Mouse (Mus musculus) liver, embryonic 14.5 days (tissue): ENCODE data around the gene Myl9. TPM values are rescaled to one million over a fixed set of nuclear protein-coding genes. Genes with fewer than 3 reads are reported as not detected.
"Not testable (repeated sequence)": the region's sequence is repeated elsewhere in the genome, so short reads cannot be mapped to it uniquely, and the experiment has no call there.

Experiments used
- ATAC-seq: fragments of 200-750 bp; cut with Nextera tagmentation; 2 replicates; pipeline ENCODE4 v1.8.0; 2017; ENCODE audit warnings: moderate number of reproducible peaks, mild to moderate bottlenecking, moderate library complexity; ENCODE audit not compliant: insufficient read depth
- DNase-seq, 3 experiments: peaks; one replicate each; pipeline ENCODE4 v3.0.0-alpha.2; 2012 to 2013; ENCODE audit warnings: low read depth in 3 of 3, low spot score in 3 of 3
- H3K27ac ChIP-seq: fragments of 300-500 bp; sonication (generic); 2 replicates; pipeline ENCODE4 v1.5.1; 2014; ENCODE audit warnings: moderate library complexity, mild to moderate bottlenecking, control low read depth, inconsistent platforms
- H3K27me3 ChIP-seq: fragments of 300-500 bp; sonication (generic); 2 replicates; pipeline ENCODE4 v1.6.1; 2014; ENCODE audit warnings: mild to moderate bottlenecking, low read length, moderate library complexity; ENCODE audit not compliant: control insufficient read depth, insufficient read depth
- H3K36me3 ChIP-seq: fragments of 300-500 bp; sonication (generic); replicated peaks from 2 replicates; pipeline ENCODE4 v1.6.1; 2014; ENCODE audit warnings: low read depth; ENCODE audit not compliant: control insufficient read depth, insufficient read depth
- H3K4me1 ChIP-seq, 2 experiments: fragments of 200-500 bp in 1 of 2; fragments of 300-500 bp in 1 of 2; sonication (generic) in 1 of 2; replicated peaks; 2 replicates each; pipeline ENCODE4 v1.6.1; 2012 to 2014; ENCODE audit warnings: antibody characterized with exemption in 1 of 2, inconsistent platforms in 1 of 2, low read length in 1 of 2; ENCODE audit not compliant: control insufficient read depth in 2 of 2, insufficient read depth in 2 of 2
- H3K4me2 ChIP-seq: fragments of 300-500 bp; sonication (generic); 2 replicates; pipeline ENCODE4 v1.6.1; 2014; ENCODE audit warnings: low read depth, mild to moderate bottlenecking, control low read depth, moderate library complexity
- H3K4me3 ChIP-seq, 2 experiments: fragments of 200-500 bp in 1 of 2; fragments of 300-500 bp in 1 of 2; sonication (generic) in 1 of 2; 2 replicates each; pipeline ENCODE4 v1.5.1; 2012 to 2014; ENCODE audit warnings: low read depth in 2 of 2, low read length in 2 of 2, mild to moderate bottlenecking in 2 of 2, control low read depth in 1 of 2, inconsistent platforms in 1 of 2, moderate library complexity in 1 of 2; ENCODE audit not compliant: insufficient read depth in 1 of 2
- H3K9ac ChIP-seq: fragments of 300-500 bp; sonication (generic); replicated peaks from 2 replicates; pipeline ENCODE4 v1.6.1; 2014; ENCODE audit warnings: mild to moderate bottlenecking, control low read depth, moderate library complexity
- H3K9me3 ChIP-seq: fragments of 300-500 bp; sonication (generic); 2 replicates; pipeline ENCODE4 v1.6.1; 2016; ENCODE audit warnings: low read length, mixed read lengths; ENCODE audit not compliant: control insufficient read depth
- CTCF ChIP-seq: IDR thresholded peaks from 2 replicates; pipeline ENCODE4 v1.5.1; 2016; ENCODE audit warnings: antibody characterized with exemption, low read depth, control low read depth
- EP300 ChIP-seq: IDR thresholded peaks from 2 replicates; pipeline ENCODE4 v1.6.1; 2016; ENCODE audit warnings: antibody characterized with exemption, low read depth
- WGBS: fragments of 180-500 bp; shearing (Covaris S2); extraction: QIAGEN DNeasy Blood & Tissue Kit; methylation state at CpG from one replicate; pipeline ENCODE4 v1.1.7; 2014; ENCODE audit not compliant: insufficient replicate concordance; 5-methylcytosine and 5-hydroxymethylcytosine counted together
- polyA plus RNA-seq, 2 experiments: library from polyadenylated mRNA; depleted of rRNA in 1 of 2; stranded (reverse) in 1 of 2; unstranded in 1 of 2; fragments of >200 nt; fragmentation: Nextera tagmentation in 1 of 2; extraction: Ambion mirVana in 1 of 2; gene quantifications; 2 replicates each; pipeline versions ENCODE4 v1.2.1 to v1.2.3; 2012 to 2014

The Myl9 gene
- polyA plus RNA-seq, 2 experiments: 25.2 to 44.4 TPM

GRCm38 (mm10) chr2:156787090-156787775 is 12.0 kb downstream of the Myl9 start:
- 73% methylated on average over 5 of the region's 5 CpGs for WGBS
- TF ChIP-seq CTCF: no peak
- no peak for TF ChIP-seq EP300
- no peak for DNase-seq

DNA sequence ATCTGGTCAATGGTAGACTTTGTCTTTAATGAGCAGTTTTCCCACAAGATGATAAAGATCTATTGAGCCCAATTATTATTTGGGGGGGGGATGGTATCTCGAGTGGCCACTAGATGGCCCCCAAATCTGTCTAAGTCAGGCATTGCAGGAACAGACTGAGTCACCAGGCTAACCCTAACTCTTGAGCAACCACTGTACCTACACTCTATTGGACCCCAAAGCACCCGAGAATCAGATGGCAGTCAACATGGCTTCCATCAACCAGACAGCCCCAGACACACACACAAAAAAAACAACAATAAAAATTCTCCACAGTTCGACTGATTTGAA is 12.5 kb downstream of the Myl9 start:
- WGBS: 21% methylated on average over 3 of the region's 3 CpGs
- no peak for DNase-seq

More at GRCm38 (mm10) chr2:156787090-156787775, 12.0 kb downstream of the Myl9 start:
- Histone ChIP-seq H3K4me3 (no peak overlapping the region), H3K9me3 (no peaks in the 10 kb centered on the region), H3K4me2 (no peak overlapping the region), H3K9ac (no peak overlapping the region), H3K36me3 (no peaks in the 10 kb centered on the region), H3K27me3 (no peaks in the 10 kb centered on the region), H3K27ac (no peak overlapping the region), H3K4me1 (peaks cover 18 to 29% of the 10 kb centered on the region in 2 experiments)
- no peak for ATAC-seq

GRCm38 (mm10) chr2:156788836-156789235 is 13.6 kb downstream of the Myl9 start:
- no peak overlapping the region for H3K9ac ChIP-seq
- no peak overlapping the region for H3K4me3 ChIP-seq
- TF ChIP-seq CTCF (no peak), EP300 (no peak)
- ATAC-seq: no peak
- no peak overlapping the region for H3K27ac ChIP-seq
- DNase-seq: no peak
- H3K4me1 ChIP-seq: peaks cover 2 to 13% of the 10 kb centered on the region in 2 experiments
- no peak overlapping the region for H3K4me2 ChIP-seq
- H3K36me3 ChIP-seq: no peaks in the 10 kb centered on the region
- 61% methylated on average over 1 of the region's 1 CpGs for WGBS
- no peaks in the 10 kb centered on the region for H3K9me3 ChIP-seq
- no peaks in the 10 kb centered on the region for H3K27me3 ChIP-seq

More for the DNA sequence above, 12.5 kb downstream of the Myl9 start:
- TF ChIP-seq CTCF (peak; percentile 43), EP300 (no peak)
- H3K4me1 ChIP-seq: peaks cover 13 to 24% of the 10 kb centered on the region in 2 experiments
- no peak overlapping the region for H3K4me3 ChIP-seq
- H3K4me2 ChIP-seq: no peak overlapping the region
- no peak for ATAC-seq
- no peak overlapping the region for H3K27ac ChIP-seq
- no peaks in the 10 kb centered on the region for H3K9me3 ChIP-seq
- no peak overlapping the region for H3K9ac ChIP-seq
- H3K36me3 ChIP-seq: no peaks in the 10 kb centered on the region
- no peaks in the 10 kb centered on the region for H3K27me3 ChIP-seq

- Histone ChIP-seq H3K9ac (no peak overlapping the region), H3K36me3 (no peaks in the 10 kb centered on the region), H3K9me3 (no peaks in the 10 kb centered on the region; the same call in 1 of the 2 replicates), H3K4me2 (no peak overlapping the region), H3K27me3 (no peaks in the 10 kb centered on the region), H3K4me3 (no peak overlapping the region), H3K4me1 (peaks cover 2 to 3% of the 10 kb centered on the region in 2 experiments; a peak in 2 of 4 replicates), H3K27ac (no peak overlapping the region)
- TF ChIP-seq EP300: no peak
- no peak for TF ChIP-seq CTCF
- no peak for DNase-seq
- WGBS: 70% methylated on average over 1 of the region's 1 CpGs
- ATAC-seq: no peak
These were observed 23.3 kb downstream of the Myl9 start for GRCm38 (mm10) chr2:156798516-156798915.

- 59% methylated on average over 4 of the region's 4 CpGs for WGBS
- ATAC-seq (no peak), DNase-seq (no peak)
These were observed 25.8 kb downstream of the Myl9 start for GRCm38 (mm10) chr2:156801045-156801444.

GRCm38 (mm10) chr2:156802116-156802515 is 26.9 kb downstream of the Myl9 start:
- H3K27me3 ChIP-seq, H3K9me3 ChIP-seq, H3K4me3 ChIP-seq, ATAC-seq, H3K9ac ChIP-seq, H3K27ac ChIP-seq, H3K4me1 ChIP-seq, H3K36me3 ChIP-seq, DNase-seq, H3K4me2 ChIP-seq: not testable (repeated sequence)
- WGBS: 20% methylated on average over 9 of the region's 9 CpGs

More at GRCm38 (mm10) chr2:156801045-156801444, 25.8 kb downstream of the Myl9 start:
- Histone ChIP-seq H3K27me3 (no peaks in the 10 kb centered on the region), H3K27ac (no peak overlapping the region), H3K9ac (no peak overlapping the region), H3K4me1 (peaks cover 3 to 5% of the 10 kb centered on the region in 2 experiments; a peak in 3 of 4 replicates), H3K36me3 (no peaks in the 10 kb centered on the region), H3K4me3 (no peak overlapping the region), H3K9me3 (no peaks in the 10 kb centered on the region; the same call in 1 of the 2 replicates), H3K4me2 (no peak overlapping the region)
- TF ChIP-seq CTCF (no peak), EP300 (no peak)
